Mouse (Mus musculus) layer of hippocampus, postnatal 36 days (tissue): ENCODE data around the gene Lrig2. TPM values are rescaled to one million over a fixed set of nuclear protein-coding genes. Genes with fewer than 3 reads are reported as not detected.

ENCODE experiments used
- DNase-seq, 2 experiments: peaks; one replicate each; pipeline ENCODE4 v3.0.0; 2022
- total RNA-seq, 2 experiments: library from RNA; stranded (reverse); gene quantifications; 2 replicates each; pipeline ENCODE4 v1.2.3; 2021

Gene Lrig2
- total RNA-seq, 2 experiments from 2014 or later: 34.2 to 35.9 TPM

DNA sequence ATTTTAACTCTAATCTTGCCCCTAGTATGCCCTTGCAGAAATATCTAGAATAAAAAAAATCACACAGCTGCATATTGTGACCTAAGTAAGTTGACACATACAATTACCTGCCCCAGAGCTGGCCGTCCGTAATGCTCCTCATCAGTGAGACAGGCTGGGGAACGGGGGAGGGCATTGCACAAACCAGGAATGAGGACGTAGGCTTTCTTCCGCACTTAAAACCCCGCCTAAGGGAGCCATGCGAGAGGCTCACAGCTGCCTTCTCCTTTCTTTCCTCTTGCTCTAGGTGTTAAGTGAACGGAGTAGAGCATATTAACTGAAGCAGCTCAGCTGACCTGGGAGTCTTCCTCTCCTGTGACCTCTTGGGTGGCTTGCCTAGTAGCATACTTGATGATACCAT, 149.9 kb downstream of the Lrig2 start:
- no peak for DNase-seq

DNA sequence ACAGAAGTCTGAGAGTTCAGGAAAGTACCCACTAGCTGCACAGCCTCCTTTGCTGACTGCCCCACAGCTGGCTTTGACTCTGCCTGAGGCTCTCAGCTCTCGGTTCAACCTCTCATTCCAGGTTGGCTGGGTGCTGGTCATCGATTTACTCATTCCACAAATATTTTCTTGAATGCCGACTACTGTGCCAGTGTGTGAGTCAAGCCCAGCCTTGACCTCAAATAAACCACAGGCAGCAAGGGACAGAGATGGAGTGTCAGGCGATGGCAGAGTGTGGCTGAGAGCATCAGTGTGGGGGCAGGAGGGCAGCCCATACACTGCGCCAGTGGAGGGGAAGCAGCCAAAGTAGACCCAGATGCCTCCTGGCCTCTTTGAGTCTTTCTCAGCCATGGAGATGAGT, 151.4 kb downstream of the Lrig2 start:
- no peak for DNase-seq

DNA sequence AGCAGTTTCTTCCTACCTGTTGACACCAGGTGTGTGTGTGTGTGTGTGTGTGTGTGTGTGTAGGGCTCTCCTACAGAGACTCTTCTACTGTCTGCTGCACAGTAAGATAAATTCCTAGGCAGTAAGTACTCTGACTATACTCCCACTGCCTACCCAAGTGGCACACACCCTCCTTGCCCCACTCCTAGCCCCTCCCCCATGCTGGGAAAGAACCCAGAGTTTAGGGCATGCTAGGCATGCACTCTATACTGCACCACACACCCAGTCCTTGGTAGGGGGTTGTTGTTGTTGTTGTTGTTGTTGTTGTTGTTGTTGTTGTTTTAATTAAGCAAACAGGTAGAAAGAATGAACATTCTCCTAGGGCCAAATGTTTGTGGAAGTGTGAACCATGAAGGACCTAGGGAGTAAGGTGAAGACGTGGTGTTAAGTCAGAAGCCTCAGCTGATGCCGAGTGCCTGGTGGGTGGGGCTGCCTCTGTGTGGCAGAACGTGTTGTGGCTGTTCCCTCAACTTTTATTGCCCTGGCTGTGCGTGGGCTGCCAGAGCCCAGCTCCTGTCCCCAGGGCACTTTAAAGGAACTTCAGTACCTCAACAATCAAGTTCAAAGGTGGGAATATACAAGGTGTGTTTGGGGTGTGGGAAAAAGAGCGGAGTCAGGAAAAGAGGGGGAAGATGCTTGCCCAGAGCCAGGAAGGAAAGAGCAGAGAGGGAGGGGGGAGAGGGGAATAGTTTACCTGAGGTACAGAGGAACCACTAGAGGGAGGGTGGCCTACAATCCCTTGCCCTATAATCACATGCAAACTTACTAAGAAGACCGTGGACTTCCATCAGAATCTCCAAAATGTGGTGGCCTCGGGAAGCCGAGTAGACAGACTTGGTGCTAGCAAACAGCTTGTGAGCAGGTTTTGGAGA, 152.2 kb downstream of the Lrig2 start:
- no peak for DNase-seq

DNA sequence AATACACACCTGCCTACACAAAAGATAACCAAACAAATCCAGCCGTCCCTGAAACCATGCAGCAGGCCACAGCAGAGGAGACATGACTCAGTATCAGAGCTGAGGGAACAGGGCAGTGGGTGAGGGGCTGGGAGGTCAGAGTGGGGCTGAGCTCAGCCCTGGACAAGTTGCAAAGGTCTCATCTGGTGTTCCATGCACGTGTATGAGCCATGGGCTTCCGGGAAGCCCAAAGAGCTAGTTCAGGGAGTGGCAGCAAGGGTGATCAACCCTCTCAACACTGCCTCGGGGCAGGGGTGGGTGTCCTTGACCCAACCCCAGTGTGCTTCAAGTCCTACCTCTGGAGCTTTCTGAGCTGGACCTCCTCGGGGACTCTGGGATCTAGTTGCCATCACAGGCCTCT, 153.0 kb downstream of the Lrig2 start:
- no peak for DNase-seq

DNA sequence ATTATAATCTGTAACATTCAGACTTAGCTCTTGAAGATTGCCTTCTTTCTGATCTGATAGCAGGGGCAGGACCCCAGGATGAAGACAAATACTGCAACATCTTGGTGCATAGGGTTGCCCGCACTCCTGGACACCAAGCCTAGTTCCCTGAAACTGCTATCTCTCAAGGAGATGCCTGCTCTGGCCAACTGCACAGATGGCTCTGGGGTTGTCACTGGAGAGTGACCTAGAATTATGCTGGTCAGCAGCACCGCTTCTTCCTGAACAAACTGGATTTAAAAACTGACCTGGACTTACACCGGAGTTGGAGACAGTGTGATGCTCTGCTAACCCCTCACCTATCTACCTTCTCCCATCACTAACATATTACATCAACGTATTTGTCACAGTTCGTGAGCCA, 155.6 kb downstream of the Lrig2 start:
- DNase-seq: no peak

DNA sequence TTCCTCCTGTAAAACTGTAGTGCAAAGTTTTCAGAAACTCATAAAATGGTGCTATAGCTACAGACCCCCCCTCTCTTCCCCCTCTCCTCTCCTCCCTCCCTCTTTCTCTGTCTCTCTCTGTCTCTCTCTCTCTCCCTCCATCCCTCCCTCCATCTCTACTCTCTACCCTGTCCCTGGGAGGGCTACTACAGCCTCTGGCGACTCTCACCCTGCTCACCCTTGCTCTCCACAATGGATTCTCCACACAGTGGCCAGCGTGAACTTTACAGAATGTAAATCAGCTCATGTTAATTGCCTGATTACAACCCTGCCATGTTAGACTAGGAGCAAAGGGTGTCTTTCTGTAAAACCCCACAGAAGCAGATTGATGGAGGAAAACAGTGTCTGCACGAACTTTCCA, 157.8 kb downstream of the Lrig2 start:
- DNase-seq: no peak

DNA sequence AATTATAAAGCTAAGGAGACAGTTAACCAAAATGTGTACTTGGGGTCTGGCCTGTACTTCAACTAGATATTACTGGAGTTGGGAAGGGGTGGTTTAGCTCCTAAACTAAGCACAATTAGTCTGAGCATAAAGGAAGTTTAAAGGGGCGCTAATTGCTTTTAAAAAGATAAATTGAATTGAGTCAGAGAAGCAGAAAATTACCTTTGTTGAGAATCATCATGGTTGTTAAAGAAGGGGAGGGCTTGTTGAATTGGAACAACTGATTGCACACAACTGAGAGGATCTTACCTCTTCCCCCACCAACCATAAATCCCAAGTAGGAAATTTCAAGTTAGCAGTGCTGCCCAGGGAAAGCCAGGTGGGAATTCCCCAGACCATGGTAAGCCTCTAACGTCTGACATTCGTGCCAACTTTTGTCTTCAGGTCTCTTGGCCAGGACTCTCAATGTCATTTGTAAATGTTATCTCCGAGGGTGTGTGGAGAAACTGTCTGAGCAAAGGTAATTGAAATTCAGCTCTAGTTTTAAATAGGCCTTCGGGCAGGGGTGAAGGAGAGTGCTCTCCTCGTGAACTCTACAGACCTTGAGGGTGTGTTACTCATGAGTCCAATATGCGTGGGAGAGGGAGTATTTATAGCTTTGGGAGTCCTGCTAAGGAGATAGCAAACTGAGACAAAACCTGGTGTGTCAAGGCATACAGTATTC, 159.2 kb downstream of the Lrig2 start:
- DNase-seq: no peak

DNA sequence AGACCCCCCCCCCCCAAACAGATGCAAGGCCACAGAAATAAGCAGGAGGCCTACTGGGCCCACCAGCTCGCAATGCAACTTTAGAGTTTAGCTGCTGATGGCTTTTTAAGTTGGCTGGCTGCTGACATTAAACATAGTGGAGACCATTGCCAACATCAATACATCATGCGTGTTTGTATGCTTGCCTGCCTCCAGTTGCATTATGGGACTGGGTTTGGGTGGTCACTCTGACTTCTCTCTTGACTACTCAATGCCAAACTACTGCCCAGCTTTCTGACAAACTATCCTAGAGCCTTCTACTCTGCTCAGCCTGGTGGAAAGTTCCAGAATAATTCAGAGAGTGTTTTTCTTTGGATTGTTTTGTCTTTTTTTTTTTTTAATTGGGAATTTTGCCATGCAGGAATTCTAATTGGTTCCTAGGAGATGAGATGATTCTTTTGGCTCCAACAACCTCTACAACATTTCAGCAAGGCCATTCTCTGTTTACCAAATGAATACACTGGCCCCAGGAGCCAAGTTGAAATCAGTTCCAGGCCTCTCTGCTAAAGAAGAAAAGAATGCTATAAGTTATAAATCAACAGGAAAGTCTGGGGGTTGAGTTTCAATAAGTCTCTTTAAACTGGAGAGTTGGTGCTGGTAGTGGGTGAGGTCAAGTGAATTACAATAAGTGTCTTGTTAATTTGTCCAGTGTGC, 161.3 kb downstream of the Lrig2 start:
- no peak for DNase-seq

DNA sequence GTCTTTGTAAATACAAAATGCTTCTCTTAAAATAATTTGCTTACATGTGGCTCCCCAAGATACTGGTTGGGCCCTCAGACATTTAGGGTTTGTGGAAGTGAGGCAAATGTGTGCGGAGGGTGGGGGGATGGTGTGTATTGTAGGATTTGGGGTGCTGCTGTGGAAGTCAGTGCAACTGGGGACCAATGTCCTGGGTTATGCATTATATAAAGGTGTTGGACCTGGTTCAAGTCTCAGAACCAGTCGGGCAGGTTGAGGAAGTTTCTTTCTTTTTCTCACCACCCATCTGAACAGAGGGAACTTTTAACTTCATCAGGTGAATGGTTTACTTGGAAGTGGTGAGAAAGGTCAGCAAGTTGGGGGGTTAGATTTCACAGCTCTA, 161.9 kb downstream of the Lrig2 start:
- no peak for DNase-seq

DNA sequence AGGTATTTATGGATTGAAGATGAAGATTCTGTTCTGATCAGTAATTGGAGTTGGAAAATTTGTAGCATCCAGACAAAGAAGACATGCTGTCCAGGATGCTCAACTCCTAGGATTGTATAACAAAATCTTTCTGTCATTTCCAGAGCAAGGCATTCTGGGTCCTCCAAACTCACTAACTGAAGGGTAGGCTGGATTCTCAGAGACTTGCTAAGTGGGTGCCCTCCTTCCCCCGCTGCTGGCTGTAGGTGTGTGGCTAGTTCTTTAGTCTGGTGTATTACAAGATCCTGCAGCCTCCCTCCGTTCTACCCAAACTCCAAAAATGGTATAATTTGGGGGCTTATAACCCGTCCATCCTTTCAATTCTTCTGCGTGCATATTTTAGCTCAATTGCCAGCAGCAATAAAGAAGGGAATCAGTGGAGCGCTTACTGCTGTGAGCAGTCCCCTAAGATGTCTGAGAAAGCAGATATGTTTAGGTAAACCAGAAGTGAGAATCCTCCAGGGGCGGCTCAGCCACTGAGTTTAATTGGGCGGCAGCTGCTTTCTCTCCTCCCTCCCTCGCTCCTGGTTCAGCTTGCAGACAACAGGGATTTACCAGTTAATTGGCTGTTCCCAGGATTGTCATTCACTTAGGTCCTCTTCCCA, 162.4 kb downstream of the Lrig2 start:
- no peak for DNase-seq

Other genes starting within 250 kb of the Lrig2 start
- 10 to 100 TPM; 24.1 to 29.1 TPM for gene Slc16a1, start 126.8 kb upstream of the Lrig2 start, total RNA-seq